Mouse (Mus musculus): Measurements from ENCODE around the gene Parp4.

DNA sequence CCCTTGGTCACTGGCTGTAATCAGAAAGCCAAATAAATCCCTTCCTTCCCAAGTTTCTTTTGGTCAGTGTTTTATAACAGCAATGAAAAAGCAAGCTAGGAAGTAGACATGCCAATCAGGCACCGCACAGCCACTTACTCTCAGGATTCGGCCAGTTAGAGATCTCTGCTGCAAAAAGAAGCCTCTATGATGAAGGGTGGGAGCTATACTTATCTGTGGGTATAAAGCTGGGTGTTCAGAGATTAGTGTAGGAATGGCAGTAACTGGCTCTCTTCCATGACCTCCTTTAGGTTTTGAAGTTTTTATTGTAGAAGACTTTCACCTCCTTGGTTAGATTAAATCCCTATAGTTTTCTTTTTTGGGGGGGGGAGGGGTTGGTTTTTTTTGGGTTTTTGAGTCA, 55.7 kb downstream of the Parp4 start:
- TF ChIP-seq POLR2A (IDR thresholded peaks at IDR 0.05; ENCODE audit: low read depth, low read length) (no peak), CTCF (IDR thresholded peaks at IDR 0.05; ENCODE audit: extremely low read depth, insufficient read depth, insufficient read length, insufficient replicate concordance) (no peak)

Data from spleen, adult 2 months (tissue).